Mouse (Mus musculus): Measurements from ENCODE around the gene Dgcr6.
A peak's percentile ranks its signal among the peaks of the same experiment; 100 is the strongest.

Gene Dgcr6

DNA sequence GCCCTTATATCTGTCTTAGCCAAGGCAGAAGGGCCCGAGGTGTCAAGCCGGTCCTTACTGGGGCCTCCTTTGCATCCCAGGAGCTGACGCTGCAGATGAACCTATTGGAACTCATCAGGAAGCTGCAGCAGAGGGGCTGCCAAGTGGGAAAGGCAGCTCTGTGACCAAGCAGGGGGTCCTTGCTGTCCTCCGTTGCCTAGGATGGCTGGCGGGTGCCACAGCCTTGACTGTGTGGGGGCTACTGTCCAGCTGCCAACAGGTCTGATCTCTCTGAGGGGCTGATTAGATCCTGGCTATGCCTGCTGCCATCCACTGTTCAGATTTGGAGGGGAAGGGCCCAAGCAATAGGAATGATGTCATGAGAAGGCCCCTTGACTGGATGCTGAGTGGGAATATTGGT lies 18.1 kb downstream of the Dgcr6 start:
- DNase-seq (ENCODE audit: low spot score) = no peak

DNA sequence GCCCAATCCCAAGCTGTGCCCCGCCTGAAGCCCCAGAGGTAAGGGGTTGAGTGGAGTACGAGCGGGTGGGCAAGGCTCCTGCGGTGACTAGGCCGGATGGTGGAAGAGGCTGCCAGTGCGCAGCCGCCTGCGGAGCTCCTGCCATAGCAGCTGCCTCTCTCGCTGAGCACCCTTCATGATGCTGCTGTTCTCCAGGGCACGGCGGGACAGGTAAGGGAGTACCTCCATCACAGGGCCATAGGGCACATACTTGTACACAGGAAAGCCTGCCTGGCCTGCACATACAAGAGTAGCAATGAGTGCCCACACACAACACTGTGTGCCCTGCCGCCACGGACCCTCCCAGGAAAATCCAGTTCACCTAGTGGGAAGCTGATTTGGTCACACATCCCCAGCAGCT lies 19.4 kb downstream of the Dgcr6 start:
- no peak for DNase-seq (ENCODE audit: low spot score)

DNA sequence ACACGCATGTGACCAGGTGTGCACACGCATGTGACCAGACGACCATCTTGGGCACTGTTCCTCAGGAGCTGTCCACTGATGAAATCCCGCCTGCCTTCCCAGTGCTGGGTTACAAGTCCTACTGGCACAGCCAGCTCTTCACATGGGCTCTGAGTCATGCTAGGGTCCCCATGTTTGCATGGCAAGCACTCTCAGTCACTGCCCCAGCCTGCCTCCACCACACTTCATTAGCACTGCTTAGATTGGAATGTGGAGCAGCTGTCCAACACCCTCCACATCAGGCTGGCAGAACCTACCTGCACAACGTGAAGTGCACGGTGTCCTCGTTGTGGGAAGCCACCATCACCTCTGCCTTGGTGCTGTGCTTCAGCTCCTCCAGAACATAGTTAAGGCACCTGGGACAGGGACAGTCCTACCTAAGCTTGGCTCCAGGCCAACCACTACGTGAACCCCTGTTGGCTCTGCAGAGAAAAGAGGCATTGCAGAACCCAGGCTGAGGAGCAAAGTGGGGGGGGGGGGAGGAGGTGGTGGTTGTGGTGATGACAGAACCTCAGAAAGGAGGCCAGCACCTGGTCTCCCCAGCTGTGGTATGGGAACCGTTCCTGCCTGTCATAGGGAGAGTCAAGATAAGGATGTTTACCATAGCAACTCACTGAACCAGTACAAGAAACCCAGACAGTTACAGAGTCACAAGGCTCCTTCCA lies 20.8 kb downstream of the Dgcr6 start:
- DNase-seq (ENCODE audit: low spot score) = no peak

GRCm38 (mm10) chr16:18074611-18075010 lies 22.0 kb downstream of the Dgcr6 start:
- no peak for DNase-seq (ENCODE audit: low spot score)

GRCm38 (mm10) chr16:18075201-18075600 lies 22.5 kb downstream of the Dgcr6 start:
- DNase-seq (ENCODE audit: low spot score) = no peak

GRCm38 (mm10) chr16:18078314-18079015 lies 25.8 kb downstream of the Dgcr6 start:
- no peak for DNase-seq (ENCODE audit: low spot score)

GRCm38 (mm10) chr16:18079300-18079699 lies 26.6 kb downstream of the Dgcr6 start:
- DNase-seq (ENCODE audit: low spot score) = no peak

GRCm38 (mm10) chr16:18080171-18080570 lies 27.5 kb downstream of the Dgcr6 start:
- no peak for DNase-seq (ENCODE audit: low spot score)

DNA sequence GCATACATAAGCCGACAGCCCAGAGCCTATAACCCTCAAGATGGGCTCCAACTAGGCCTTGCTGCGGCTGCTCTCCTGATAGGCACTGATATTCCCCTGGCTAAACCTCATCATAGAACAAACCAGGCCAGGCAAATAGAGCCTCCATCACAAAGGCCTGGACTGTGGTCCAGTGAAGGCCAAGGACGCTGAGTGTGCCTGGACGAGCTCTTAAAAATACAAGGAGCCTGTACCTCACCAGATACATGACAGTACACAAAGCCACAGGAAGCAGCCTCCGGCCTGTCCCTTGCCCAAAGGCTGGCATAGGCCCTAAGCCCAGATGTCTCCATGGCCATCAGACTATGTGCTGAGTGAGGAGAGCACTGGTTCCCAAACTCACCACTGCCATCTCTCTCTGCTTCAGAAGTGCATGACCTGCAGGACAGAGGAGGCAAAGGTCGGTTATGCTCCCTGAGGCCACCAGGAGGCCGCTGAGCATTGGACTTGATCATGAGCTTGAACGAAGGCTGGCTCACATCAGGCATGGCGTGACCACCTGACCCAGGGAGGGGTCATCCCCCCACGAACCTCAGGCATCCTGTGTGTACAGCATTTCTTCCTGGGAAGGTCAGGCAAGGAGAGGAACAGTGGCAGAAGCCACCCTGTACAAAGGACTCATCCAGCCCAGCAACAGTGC lies 28.6 kb downstream of the Dgcr6 start:
- DNase-seq (ENCODE audit: low spot score) = peak; percentile 39

DNA sequence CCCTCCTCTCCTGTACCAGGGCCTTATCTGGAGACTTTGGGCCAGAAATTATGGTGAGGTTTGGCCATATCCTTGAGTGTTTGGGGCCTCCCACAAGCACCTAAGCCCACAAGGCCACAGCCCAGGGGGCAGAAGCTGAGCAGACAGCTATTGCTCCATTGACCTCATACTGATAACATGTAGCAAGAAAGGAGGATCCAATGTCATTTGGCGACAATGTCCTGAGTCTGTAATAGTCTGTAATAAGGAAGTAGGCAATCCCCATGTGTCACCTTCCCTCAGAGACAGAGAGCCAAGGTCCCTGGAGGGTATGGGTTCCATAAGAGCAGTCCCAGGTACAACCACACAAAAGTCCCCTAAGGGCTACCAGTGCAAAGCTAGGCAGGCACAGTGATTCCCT lies 29.6 kb downstream of the Dgcr6 start:
- no peak for DNase-seq (ENCODE audit: low spot score)

DNA sequence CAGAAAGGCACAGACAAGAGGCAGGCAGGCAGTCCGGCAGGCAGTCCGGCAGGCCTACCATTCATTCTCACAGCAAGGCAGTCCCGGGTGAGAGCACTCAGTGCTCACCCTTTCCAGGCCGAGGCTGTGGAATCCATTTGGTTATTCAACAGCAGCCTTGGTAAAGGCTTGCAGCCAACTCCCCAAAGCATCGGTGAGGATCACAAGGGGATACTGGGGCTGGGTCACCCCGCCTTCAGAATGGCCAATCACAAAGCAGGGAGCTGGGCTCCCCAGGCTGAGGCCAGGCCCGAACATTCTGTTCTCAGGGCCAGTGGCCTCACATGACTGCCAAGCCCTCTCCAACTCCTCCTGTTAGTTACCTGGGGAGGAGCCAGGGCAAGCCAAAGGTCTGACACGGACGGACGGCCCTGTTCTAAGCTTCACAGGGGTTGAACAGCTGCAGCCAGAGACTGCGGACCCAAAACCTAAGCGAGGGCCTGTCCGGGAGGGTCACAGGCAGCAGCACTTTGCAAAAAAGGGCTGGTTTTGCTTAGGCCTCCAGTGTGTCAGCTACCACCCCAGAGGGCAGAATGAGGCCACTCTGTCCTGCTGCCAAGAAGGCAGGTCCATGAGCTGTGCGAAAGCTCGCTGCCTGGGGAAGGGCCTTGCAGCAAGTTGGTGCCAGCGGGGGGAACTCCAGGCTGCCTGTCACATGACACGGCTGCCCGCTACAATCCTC lies 30.7 kb downstream of the Dgcr6 start:
- DNase-seq (ENCODE audit: low spot score) = peak; percentile 96

- no peak for DNase-seq (ENCODE audit: low spot score)
Observed at GRCm38 (mm10) chr16:18084262-18084661, 31.6 kb downstream of the Dgcr6 start.

- peak; percentile 80 for DNase-seq (ENCODE audit: low spot score)
Observed at GRCm38 (mm10) chr16:18087101-18087500, 34.4 kb downstream of the Dgcr6 start.

- no peak for DNase-seq (ENCODE audit: low spot score)
Observed at GRCm38 (mm10) chr16:18096348-18096747, 43.7 kb downstream of the Dgcr6 start.

DNA sequence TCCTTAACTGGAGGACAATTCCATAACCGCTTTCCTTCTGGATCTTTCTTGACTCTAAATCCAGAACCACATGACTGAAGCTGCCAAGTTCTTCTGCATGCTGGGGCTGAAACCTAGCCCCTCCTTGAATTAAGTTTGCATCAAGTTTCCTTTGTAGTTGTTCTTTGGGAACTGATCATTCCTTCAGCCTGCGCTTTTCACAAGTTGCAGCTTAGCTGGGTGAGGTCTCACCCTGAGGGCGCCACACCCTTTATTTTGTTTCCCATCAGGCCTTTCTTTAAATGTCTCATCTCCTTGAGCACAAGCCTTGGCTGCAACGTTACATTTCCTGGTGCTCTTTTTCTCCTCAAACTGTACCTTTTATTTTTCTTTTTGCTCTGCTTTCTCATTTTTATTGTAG lies 50.2 kb downstream of the Dgcr6 start:
- DNase-seq (ENCODE audit: low spot score) = no peak

GRCm38 (mm10) chr16:18103366-18103765 lies 50.7 kb downstream of the Dgcr6 start:
- peak; percentile 73 for DNase-seq (ENCODE audit: low spot score)

DNA sequence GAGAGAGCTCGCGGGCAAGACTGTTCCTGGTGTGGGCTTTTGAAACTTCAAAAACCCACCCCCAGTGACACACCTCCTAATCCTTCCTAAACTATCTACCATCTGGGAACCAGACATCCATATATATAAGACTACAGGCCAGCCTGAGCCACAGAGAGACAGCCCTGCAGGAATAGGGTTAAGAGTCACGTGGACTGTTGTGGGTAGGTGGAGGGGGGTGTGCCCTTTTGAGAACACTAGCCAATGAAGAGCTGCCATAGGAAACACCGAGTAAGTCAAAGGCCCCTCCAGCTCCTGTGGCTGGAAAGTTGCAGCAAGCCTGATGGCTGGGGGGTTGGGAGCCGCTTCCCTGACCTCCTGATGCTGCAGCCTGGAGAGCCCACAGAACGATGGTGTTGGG lies 51.1 kb downstream of the Dgcr6 start:
- peak; percentile 82 for DNase-seq (ENCODE audit: low spot score)

DNA sequence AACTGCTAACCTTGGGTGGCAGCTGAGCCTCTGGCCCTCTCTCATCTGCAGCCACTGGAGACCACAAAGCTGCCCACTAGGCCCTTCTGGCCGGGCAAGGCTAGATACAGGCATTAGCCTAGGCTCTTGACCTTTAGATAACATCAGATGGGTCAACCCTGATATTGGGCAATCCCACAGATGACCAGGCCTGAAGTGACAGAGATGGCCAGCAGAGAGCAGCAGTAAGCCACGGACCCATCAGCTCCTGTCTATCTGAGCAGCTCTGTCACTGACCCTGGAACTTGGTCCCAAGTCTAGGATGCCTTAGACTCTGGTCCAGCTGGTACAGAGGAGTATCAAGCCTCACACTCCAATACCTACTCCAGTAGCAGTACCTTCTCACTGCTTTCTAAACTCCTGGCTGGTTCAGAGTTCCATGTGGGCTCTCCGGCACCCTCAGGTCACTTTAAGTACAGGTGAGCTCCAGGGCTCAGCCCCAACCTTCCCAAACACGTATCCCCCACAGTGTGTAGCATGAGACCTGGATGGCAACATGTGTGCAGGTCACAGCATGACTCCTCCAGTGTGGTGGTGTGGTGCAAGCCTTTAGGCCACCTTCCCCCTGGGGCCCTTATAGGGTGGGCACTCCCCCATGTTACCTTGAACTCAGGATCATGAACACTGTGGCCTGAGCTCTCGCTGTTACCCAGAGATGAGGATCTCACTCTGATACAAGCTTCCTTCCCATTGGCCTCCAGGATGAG lies 55.7 kb downstream of the Dgcr6 start:
- DNase-seq (ENCODE audit: low spot score) = peak; percentile 94

DNA sequence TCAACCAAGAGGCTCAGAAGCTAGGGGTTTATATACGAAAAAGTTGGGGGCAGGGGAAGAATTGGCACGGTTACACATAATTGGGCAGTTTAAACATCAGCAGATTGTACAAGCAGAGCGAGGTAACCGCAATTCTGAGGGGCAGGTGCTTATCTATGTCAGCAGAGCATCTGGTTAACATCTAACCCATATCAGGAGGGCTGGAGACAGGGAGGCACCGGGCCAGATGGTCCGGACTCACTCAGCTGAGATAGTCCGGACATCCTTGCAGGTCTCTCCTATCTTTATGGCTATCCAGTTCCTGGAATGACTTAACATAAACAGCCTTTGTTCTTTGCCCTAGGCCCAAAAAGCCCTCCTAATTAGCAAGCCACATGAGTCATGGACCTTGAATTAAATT lies 58.4 kb downstream of the Dgcr6 start:
- no peak for DNase-seq (ENCODE audit: low spot score)

GRCm38 (mm10) chr16:18116467-18116866 lies 63.8 kb downstream of the Dgcr6 start:
- no peak for DNase-seq (ENCODE audit: low spot score)

DNA sequence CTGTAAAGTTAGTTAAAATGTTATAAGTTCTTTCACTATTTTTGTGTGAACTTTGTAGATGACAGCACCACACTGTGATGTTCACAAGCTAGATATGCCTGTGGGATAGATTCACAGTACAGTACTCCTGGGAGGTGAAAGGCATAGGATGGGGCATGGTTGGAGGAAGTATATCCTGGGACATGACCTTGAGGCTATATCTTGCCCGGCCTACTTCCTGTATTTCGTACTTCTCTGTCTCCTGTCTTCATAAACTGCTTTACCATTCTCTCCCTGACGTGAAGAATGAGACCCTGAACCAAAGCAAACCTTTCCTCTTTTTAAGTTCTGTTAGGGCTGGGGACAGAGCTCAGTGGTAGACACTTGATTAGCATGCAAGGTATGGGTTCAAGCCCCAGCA lies 65.6 kb downstream of the Dgcr6 start:
- DNase-seq (ENCODE audit: low spot score) = no peak
